Mouse (Mus musculus) stomach, embryonic 16.5 days (tissue): Measurements from ENCODE around the gene Hoxd12. TPM values are rescaled to one million over a fixed set of nuclear protein-coding genes. Genes with fewer than 3 reads are reported as not detected.

ENCODE experiments used
- ATAC-seq: fragments of 200-750 bp; cut with Nextera tagmentation; 2 replicates; pipeline ENCODE4 v1.8.0; 2017; ENCODE audit warnings: moderate number of reproducible peaks, moderate TSS enrichment; ENCODE audit not compliant: insufficient read depth, low FRiP score
- H3K27ac ChIP-seq: fragments of 300-500 bp; sonication (generic); 2 replicates; pipeline ENCODE4 v1.5.1; 2014; ENCODE audit warnings: low read length
- H3K27me3 ChIP-seq: fragments of 300-500 bp; sonication (generic); 2 replicates; pipeline ENCODE4 v1.6.1; 2014; ENCODE audit warnings: low read length, control low read depth, mixed read lengths; ENCODE audit not compliant: control insufficient read depth, insufficient read depth
- H3K36me3 ChIP-seq: fragments of 300-500 bp; sonication (generic); 2 replicates; pipeline ENCODE4 v1.6.1; 2014; ENCODE audit warnings: low read length; ENCODE audit not compliant: control insufficient read depth, insufficient read depth
- H3K4me1 ChIP-seq: fragments of 300-500 bp; sonication (generic); 2 replicates; pipeline ENCODE4 v1.6.1; 2014; ENCODE audit warnings: low read length, control low read depth, mixed read lengths; ENCODE audit not compliant: control insufficient read depth, insufficient read depth
- H3K4me2 ChIP-seq: fragments of 300-500 bp; sonication (generic); 2 replicates; pipeline ENCODE4 v1.6.1; 2014; ENCODE audit warnings: low read depth, low read length, mixed read lengths
- H3K4me3 ChIP-seq: fragments of 300-500 bp; sonication (generic); replicated peaks from 2 replicates; pipeline ENCODE4 v1.5.1; 2014; ENCODE audit warnings: mild to moderate bottlenecking, low read length
- H3K9ac ChIP-seq: fragments of 300-500 bp; sonication (generic); 2 replicates; pipeline ENCODE4 v1.6.1; 2014; ENCODE audit warnings: low read length
- H3K9me3 ChIP-seq: fragments of 300-500 bp; sonication (generic); replicated peaks from 2 replicates; pipeline ENCODE4 v1.6.1; 2016; ENCODE audit warnings: low read length, control low read depth; ENCODE audit not compliant: control insufficient read depth
- WGBS: fragments of 180-500 bp; shearing (Covaris S2); extraction: QIAGEN DNeasy Blood & Tissue Kit; methylation state at CpG from one replicate; pipeline ENCODE4 v1.1.7; 2014; 5-methylcytosine and 5-hydroxymethylcytosine counted together
- polyA plus RNA-seq: library from polyadenylated mRNA; unstranded; fragments of >200 nt; fragmentation: Nextera tagmentation; extraction: Ambion mirVana; gene quantifications from 2 replicates; pipeline ENCODE4 v1.2.1, GENCODE M21; 2015

The Hoxd12 gene
- polyA plus RNA-seq, 1 experiment from 2014 or later, result 0.05 TPM

DNA sequence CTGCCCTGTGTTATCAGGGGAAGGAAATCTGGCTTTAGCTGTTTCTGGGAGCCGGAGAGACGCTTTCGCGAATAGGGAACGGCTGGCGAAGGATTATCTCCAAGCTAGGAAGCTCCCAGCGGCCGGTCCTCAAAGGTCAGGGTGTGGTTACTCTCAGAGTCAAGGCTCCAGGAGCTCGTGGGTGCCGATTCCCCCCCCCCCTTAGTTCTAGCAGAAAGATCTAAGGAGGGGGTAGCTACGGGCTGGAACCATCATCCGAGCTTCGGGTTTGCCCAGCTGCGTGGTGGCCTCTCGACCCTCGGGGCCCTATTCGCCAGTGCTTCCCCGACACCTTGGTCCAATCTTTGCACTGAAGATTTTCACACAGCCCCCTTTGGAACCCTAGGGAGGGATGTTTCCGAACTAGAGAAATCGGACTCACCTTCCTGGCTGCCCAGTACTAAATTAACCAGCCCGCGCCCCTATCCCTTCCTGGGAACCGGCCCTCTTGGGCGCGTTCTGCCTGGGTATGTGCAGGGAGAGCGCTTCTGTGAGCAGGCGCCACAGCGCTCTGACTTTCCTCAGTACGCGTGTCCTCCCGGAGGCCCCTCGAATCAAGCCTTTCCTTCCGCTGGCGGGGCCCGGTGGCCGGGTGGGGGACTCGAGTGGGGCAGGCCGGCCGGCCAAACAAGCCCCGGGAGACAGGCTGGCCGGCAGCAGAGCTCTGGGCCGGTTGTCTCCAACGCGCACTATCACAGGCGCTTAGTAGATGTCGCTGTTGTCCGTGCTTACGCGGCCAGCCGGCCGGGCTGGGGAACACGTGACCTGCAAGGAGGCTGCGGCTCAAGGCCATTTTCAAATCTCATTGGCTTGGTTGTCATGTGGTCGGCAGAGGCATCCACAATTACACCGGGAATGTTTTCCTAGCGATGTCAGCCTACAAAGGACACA is 16.5 kb downstream of the Hoxd12 start, which contains the start of gene Hoxd10:
TSS of gene Hoxd10 (plus strand) at position 903 of the 930 bp plus-strand sequence.
- Histone ChIP-seq H3K9me3 (no peaks in the 10 kb centered on the region), H3K4me2 (peak within 1 kb of the TSS; percentile 23; the same call in 1 of the 2 replicates), H3K4me3 (peak within 1 kb of the TSS; percentile 21; the same call in 1 of the 2 replicates), H3K36me3 (no peaks in the 10 kb centered on the region), H3K4me1 (no peaks in the 10 kb centered on the region; the same call in 1 of the 2 replicates), H3K9ac (no peak within 1 kb of the TSS), H3K27me3 (peaks cover 91% of the 10 kb centered on the region), H3K27ac (no peak within 1 kb of the TSS)
- peak; percentile 75; the same call in 1 of the 2 replicates for ATAC-seq
- 1% methylated on average over 56 of the region's 56 CpGs for WGBS

DNA sequence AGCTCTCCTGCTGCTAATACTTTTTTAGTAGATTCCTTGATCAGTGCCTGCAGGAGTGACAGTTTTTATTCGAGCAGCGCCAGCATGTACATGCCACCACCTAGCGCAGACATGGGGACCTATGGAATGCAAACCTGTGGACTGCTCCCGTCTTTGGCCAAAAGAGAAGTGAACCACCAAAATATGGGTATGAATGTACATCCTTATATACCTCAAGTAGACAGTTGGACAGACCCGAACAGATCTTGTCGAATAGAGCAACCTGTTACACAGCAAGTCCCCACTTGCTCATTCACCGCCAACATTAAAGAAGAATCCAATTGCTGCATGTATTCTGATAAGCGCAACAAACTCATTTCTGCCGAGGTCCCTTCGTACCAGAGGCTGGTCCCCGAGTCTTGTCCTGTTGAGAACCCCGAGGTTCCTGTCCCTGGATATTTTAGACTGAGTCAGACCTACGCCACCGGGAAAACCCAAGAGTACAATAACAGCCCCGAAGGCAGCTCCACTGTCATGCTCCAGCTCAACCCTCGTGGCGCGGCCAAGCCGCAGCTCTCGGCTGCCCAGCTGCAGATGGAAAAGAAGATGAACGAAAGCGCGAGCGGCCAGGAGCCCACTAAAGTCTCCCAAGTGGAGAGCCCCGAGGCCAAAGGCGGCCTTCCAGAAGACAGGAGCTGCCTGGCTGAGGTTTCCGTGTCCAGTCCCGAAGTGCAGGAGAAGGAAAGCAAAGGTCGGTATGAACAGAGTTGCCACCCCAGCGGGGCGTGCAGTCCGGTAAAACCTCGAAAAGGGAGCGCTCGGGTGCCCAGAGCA is 17.4 kb downstream of the Hoxd12 start:
- WGBS, result 5% methylated on average over 35 of the region's 35 CpGs
- no peak overlapping the region for H3K27ac ChIP-seq
- 0 out of 2 replicates have a peak overlapping the region, but pooled peaks have one; percentile 21 for H3K4me3 ChIP-seq
- no peaks in the 10 kb centered on the region for H3K9me3 ChIP-seq
- no peaks in the 10 kb centered on the region for H3K36me3 ChIP-seq
- ATAC-seq, result no peak
- no peak overlapping the region for H3K4me2 ChIP-seq
- no peaks in the 10 kb centered on the region; the same call in 1 of the 2 replicates for H3K4me1 ChIP-seq
- H3K9ac ChIP-seq, result no peak overlapping the region
- peaks cover 91% of the 10 kb centered on the region for H3K27me3 ChIP-seq

- Histone ChIP-seq H3K9ac (no peak overlapping the region), H3K4me2 (no peak overlapping the region), H3K9me3 (no peaks in the 10 kb centered on the region), H3K4me3 (no peak overlapping the region), H3K27ac (no peak overlapping the region), H3K27me3 (peaks cover 91% of the 10 kb centered on the region), H3K4me1 (peaks cover 3% of the 10 kb centered on the region), H3K36me3 (no peaks in the 10 kb centered on the region)
- under 1% methylated on average over 20 of the region's 20 CpGs for WGBS
- ATAC-seq, result no peak
Observed at GRCm38 (mm10) chr2:74692808-74693431, 18.1 kb downstream of the Hoxd12 start.

- ATAC-seq, result no peak
- Histone ChIP-seq H3K9me3 (no peaks in the 10 kb centered on the region), H3K36me3 (no peaks in the 10 kb centered on the region), H3K9ac (no peak overlapping the region), H3K4me1 (peaks cover 6% of the 10 kb centered on the region), H3K27me3 (peaks cover 92% of the 10 kb centered on the region), H3K4me3 (no peak overlapping the region), H3K4me2 (no peak overlapping the region), H3K27ac (no peak overlapping the region)
- 18% methylated on average over 4 of the region's 4 CpGs for WGBS
Observed at GRCm38 (mm10) chr2:74693432-74693827, 18.6 kb downstream of the Hoxd12 start.

GRCm38 (mm10) chr2:74694066-74694465 is 19.3 kb downstream of the Hoxd12 start:
- H3K4me2 ChIP-seq, result no peak overlapping the region
- H3K9ac ChIP-seq, result no peak overlapping the region
- H3K9me3 ChIP-seq, result no peaks in the 10 kb centered on the region
- no peaks in the 10 kb centered on the region for H3K36me3 ChIP-seq
- H3K4me3 ChIP-seq, result no peak overlapping the region
- peaks cover 6% of the 10 kb centered on the region for H3K4me1 ChIP-seq
- 4% methylated on average over 16 of the region's 16 CpGs for WGBS
- peaks cover 93% of the 10 kb centered on the region for H3K27me3 ChIP-seq
- no peak overlapping the region for H3K27ac ChIP-seq
- no peak for ATAC-seq

DNA sequence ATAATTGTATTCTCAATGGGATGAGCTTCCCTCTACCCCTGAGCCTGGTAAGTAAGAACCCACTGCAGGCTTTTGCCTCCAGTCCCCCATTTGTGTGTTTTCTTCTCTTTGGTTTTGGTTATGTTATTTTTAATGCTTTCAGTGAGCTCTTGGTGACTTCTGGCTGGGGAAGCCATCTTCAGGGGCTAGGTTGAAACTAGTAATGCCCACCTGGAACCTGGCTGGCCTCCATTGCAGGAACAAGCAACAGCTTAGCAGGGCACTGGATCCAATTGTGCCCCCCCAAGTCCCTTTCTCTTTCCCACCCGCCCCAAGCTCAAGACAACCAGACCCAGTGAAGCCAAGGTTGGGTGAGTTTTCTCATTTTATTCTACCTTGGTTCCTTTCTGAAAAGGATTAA is 20.6 kb downstream of the Hoxd12 start:
- Histone ChIP-seq H3K4me2 (no peak overlapping the region), H3K27ac (no peak overlapping the region), H3K9ac (no peak overlapping the region), H3K4me1 (peaks cover 6% of the 10 kb centered on the region), H3K4me3 (no peak overlapping the region), H3K9me3 (no peaks in the 10 kb centered on the region), H3K36me3 (no peaks in the 10 kb centered on the region), H3K27me3 (peaks cover 96% of the 10 kb centered on the region)
- 9% methylated on average over 1 of the region's 1 CpGs for WGBS
- ATAC-seq, result no peak

DNA sequence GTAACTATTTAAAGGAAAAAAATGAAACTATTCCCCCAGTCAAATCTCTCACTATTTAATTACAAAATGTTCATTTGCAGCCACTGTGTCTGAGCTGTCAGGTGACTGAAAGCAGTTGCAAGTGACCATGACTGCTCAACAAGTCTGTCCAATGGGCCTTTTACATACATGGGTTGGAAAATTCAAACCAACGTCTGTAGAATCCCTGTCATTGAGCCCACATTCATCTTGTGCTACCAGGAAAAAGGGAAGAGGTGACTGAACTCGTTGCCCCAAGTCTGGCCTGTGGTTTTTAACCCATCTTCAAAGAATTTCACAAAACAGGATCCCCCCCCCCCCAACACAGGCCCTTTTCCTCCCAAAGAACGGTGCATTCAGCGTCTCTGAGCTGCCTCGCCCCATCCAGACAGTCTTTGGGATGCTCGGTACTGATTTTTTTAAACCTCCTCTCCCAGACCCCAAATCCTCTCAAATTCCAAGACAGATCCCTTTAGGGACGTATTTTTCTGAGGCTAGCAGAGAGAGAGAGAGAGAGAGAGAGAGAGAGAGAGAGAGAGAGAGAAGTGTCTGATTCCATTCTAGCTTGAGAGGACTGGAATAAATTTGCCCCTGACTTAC is 21.1 kb downstream of the Hoxd12 start:
- Histone ChIP-seq H3K4me1 (peaks cover 6% of the 10 kb centered on the region), H3K27ac (no peak overlapping the region), H3K4me2 (no peak overlapping the region), H3K9ac (no peak overlapping the region), H3K36me3 (no peaks in the 10 kb centered on the region), H3K9me3 (no peaks in the 10 kb centered on the region), H3K4me3 (no peak overlapping the region), H3K27me3 (peaks cover 99% of the 10 kb centered on the region)
- ATAC-seq, result no peak
- WGBS, result 7% methylated on average over 7 of the region's 7 CpGs

GRCm38 (mm10) chr2:74696442-74697335 is 21.9 kb downstream of the Hoxd12 start:
- Histone ChIP-seq H3K4me1 (peaks cover 6% of the 10 kb centered on the region), H3K9me3 (no peaks in the 10 kb centered on the region), H3K27me3 (peaks cover 99% of the 10 kb centered on the region), H3K4me3 (no peak overlapping the region), H3K9ac (no peak overlapping the region), H3K4me2 (no peak overlapping the region), H3K36me3 (no peaks in the 10 kb centered on the region), H3K27ac (no peak overlapping the region)
- 4% methylated on average over 34 of the region's 34 CpGs for WGBS
- ATAC-seq, result no peak
